Mouse (Mus musculus): ENCODE results near the gene Gpx6. TPM values are rescaled to one million over a fixed set of nuclear protein-coding genes. Genes with fewer than 3 reads are reported as not detected.

The Gpx6 gene
- polyA plus RNA-seq, 1 experiment from 2014 or later: not detected

GRCm38 (mm10) chr13:21275815-21276550 lies 35.9 kb upstream of the Gpx6 start:
- DNase-seq (peak; percentile 93), ATAC-seq (ENCODE audit: low FRiP score, low TSS enrichment) (peak; percentile 79)
- Histone ChIP-seq H3K9ac (replicated peaks; ENCODE audit: low read length) (peak overlapping the region; percentile 59), H3K9me3 (ENCODE audit: control insufficient read depth, low read length) (no peaks in the 10 kb centered on the region), H3K27ac (replicated peaks; ENCODE audit: low read depth, low read length) (no peak overlapping the region; the same call in 1 of the 2 replicates), H3K4me2 (ENCODE audit: low read length) (peak overlapping the region; percentile 71), H3K4me3 (replicated peaks; ENCODE audit: low read depth, low read length) (peak overlapping the region; percentile 63), H3K4me1 (ENCODE audit: control insufficient read depth, insufficient read depth, low read length) (peaks cover 8% of the 10 kb centered on the region; the same call in 1 of the 2 replicates), H3K27me3 (ENCODE audit: control insufficient read depth, insufficient read depth, low read length) (peaks cover 10% of the 10 kb centered on the region; the same call in 1 of the 2 replicates), H3K36me3 (ENCODE audit: control insufficient read depth, insufficient read depth, low read length) (no peaks in the 10 kb centered on the region)
- WGBS: under 1% methylated on average over 25 of the region's 25 CpGs

GRCm38 (mm10) chr13:21276551-21276950 lies 35.4 kb upstream of the Gpx6 start:
- Histone ChIP-seq H3K9ac (replicated peaks; ENCODE audit: low read length) (peak overlapping the region; percentile 59), H3K4me2 (ENCODE audit: low read length) (peak overlapping the region; percentile 71), H3K27ac (replicated peaks; ENCODE audit: low read depth, low read length) (no peak overlapping the region), H3K27me3 (ENCODE audit: control insufficient read depth, insufficient read depth, low read length) (peaks cover 10% of the 10 kb centered on the region; the same call in 1 of the 2 replicates), H3K4me3 (replicated peaks; ENCODE audit: low read depth, low read length) (peak overlapping the region; percentile 63), H3K9me3 (ENCODE audit: control insufficient read depth, low read length) (no peaks in the 10 kb centered on the region), H3K36me3 (ENCODE audit: control insufficient read depth, insufficient read depth, low read length) (no peaks in the 10 kb centered on the region), H3K4me1 (ENCODE audit: control insufficient read depth, insufficient read depth, low read length) (peaks cover 8% of the 10 kb centered on the region; the same call in 1 of the 2 replicates)
- DNase-seq: no peak
- ATAC-seq (ENCODE audit: low FRiP score, low TSS enrichment): no peak
- 2% methylated on average over 9 of the region's 9 CpGs for WGBS

GRCm38 (mm10) chr13:21279076-21279475 lies 32.8 kb upstream of the Gpx6 start:
- Histone ChIP-seq H3K9ac (replicated peaks; ENCODE audit: low read length) (peak overlapping the region; percentile 13; the same call in 1 of the 2 replicates), H3K4me1 (ENCODE audit: control insufficient read depth, insufficient read depth, low read length) (peaks cover 8% of the 10 kb centered on the region; the same call in 1 of the 2 replicates), H3K4me3 (replicated peaks; ENCODE audit: low read depth, low read length) (peak overlapping the region; percentile 43), H3K36me3 (ENCODE audit: control insufficient read depth, insufficient read depth, low read length) (no peaks in the 10 kb centered on the region), H3K4me2 (ENCODE audit: low read length) (peak overlapping the region; percentile 63), H3K9me3 (ENCODE audit: control insufficient read depth, low read length) (no peaks in the 10 kb centered on the region), H3K27ac (replicated peaks; ENCODE audit: low read depth, low read length) (no peak overlapping the region), H3K27me3 (ENCODE audit: control insufficient read depth, insufficient read depth, low read length) (peaks cover 10% of the 10 kb centered on the region; the same call in 1 of the 2 replicates)
- DNase-seq: no peak
- WGBS: 7% methylated on average over 8 of the region's 8 CpGs
- ATAC-seq (ENCODE audit: low FRiP score, low TSS enrichment): peak; percentile 0; the same call in 1 of the 2 replicates

GRCm38 (mm10) chr13:21279559-21279958 lies 32.4 kb upstream of the Gpx6 start:
- Histone ChIP-seq H3K4me2 (ENCODE audit: low read length) (peak overlapping the region; percentile 63), H3K27me3 (ENCODE audit: control insufficient read depth, insufficient read depth, low read length) (peaks cover 10% of the 10 kb centered on the region; the same call in 1 of the 2 replicates), H3K4me3 (replicated peaks; ENCODE audit: low read depth, low read length) (peak overlapping the region; percentile 43), H3K27ac (replicated peaks; ENCODE audit: low read depth, low read length) (no peak overlapping the region), H3K36me3 (ENCODE audit: control insufficient read depth, insufficient read depth, low read length) (no peaks in the 10 kb centered on the region), H3K9me3 (ENCODE audit: control insufficient read depth, low read length) (no peaks in the 10 kb centered on the region), H3K4me1 (ENCODE audit: control insufficient read depth, insufficient read depth, low read length) (peaks cover 8% of the 10 kb centered on the region; the same call in 1 of the 2 replicates), H3K9ac (replicated peaks; ENCODE audit: low read length) (peak overlapping the region; percentile 13; the same call in 1 of the 2 replicates)
- ATAC-seq (ENCODE audit: low FRiP score, low TSS enrichment) (peak; percentile 72), DNase-seq (peak; percentile 95)
- 1% methylated on average over 13 of the region's 13 CpGs for WGBS

GRCm38 (mm10) chr13:21292631-21293030 lies 19.3 kb upstream of the Gpx6 start, which contains the start of gene Gpx5:
Gene Gpx5, minus strand, starts transcription at chr13:21292731.
- no peak within 1 kb of the TSS for H3K9ac ChIP-seq (replicated peaks; ENCODE audit: low read length)
- WGBS: 97% methylated on average over 6 of the region's 6 CpGs
- H3K36me3 ChIP-seq (ENCODE audit: control insufficient read depth, insufficient read depth, low read length): no peaks in the 10 kb centered on the region
- H3K4me1 ChIP-seq (ENCODE audit: control insufficient read depth, insufficient read depth, low read length): no peaks in the 10 kb centered on the region
- no peak within 1 kb of the TSS for H3K4me3 ChIP-seq (replicated peaks; ENCODE audit: low read depth, low read length)
- no peak within 1 kb of the TSS for H3K4me2 ChIP-seq (ENCODE audit: low read length)
- no peak within 1 kb of the TSS for H3K27ac ChIP-seq (replicated peaks; ENCODE audit: low read depth, low read length)
- H3K27me3 ChIP-seq (ENCODE audit: control insufficient read depth, insufficient read depth, low read length): no peaks in the 10 kb centered on the region
- H3K9me3 ChIP-seq (ENCODE audit: control insufficient read depth, low read length): no peaks in the 10 kb centered on the region
- DNase-seq: no peak
- ATAC-seq (ENCODE audit: low FRiP score, low TSS enrichment): no peak

GRCm38 (mm10) chr13:21298557-21298956 lies 13.4 kb upstream of the Gpx6 start:
- Histone ChIP-seq H3K4me3 (replicated peaks; ENCODE audit: low read depth, low read length) (no peak overlapping the region), H3K27me3 (ENCODE audit: control insufficient read depth, insufficient read depth, low read length) (no peaks in the 10 kb centered on the region), H3K9me3 (ENCODE audit: control insufficient read depth, low read length) (no peaks in the 10 kb centered on the region), H3K36me3 (ENCODE audit: control insufficient read depth, insufficient read depth, low read length) (no peaks in the 10 kb centered on the region), H3K4me2 (ENCODE audit: low read length) (no peak overlapping the region), H3K4me1 (ENCODE audit: control insufficient read depth, insufficient read depth, low read length) (no peaks in the 10 kb centered on the region), H3K27ac (replicated peaks; ENCODE audit: low read depth, low read length) (no peak overlapping the region), H3K9ac (replicated peaks; ENCODE audit: low read length) (no peak overlapping the region)
- WGBS: 20% methylated on average over 3 of the region's 3 CpGs
- DNase-seq (no peak), ATAC-seq (ENCODE audit: low FRiP score, low TSS enrichment) (no peak)

GRCm38 (mm10) chr13:21304483-21305066 lies 7.3 kb upstream of the Gpx6 start:
- Histone ChIP-seq H3K4me1 (ENCODE audit: control insufficient read depth, insufficient read depth, low read length) (no peaks in the 10 kb centered on the region), H3K27ac (replicated peaks; ENCODE audit: low read depth, low read length) (no peak overlapping the region), H3K4me3 (replicated peaks; ENCODE audit: low read depth, low read length) (no peak overlapping the region), H3K9ac (replicated peaks; ENCODE audit: low read length) (no peak overlapping the region), H3K27me3 (ENCODE audit: control insufficient read depth, insufficient read depth, low read length) (no peaks in the 10 kb centered on the region), H3K9me3 (ENCODE audit: control insufficient read depth, low read length) (no peaks in the 10 kb centered on the region), H3K36me3 (ENCODE audit: control insufficient read depth, insufficient read depth, low read length) (no peaks in the 10 kb centered on the region), H3K4me2 (ENCODE audit: low read length) (no peak overlapping the region)
- ATAC-seq (ENCODE audit: low FRiP score, low TSS enrichment) (no peak), DNase-seq (no peak)
- 77% methylated on average over 3 of the region's 3 CpGs for WGBS

- Histone ChIP-seq H3K9ac (replicated peaks; ENCODE audit: low read length) (no peak overlapping the region), H3K9me3 (ENCODE audit: control insufficient read depth, low read length) (no peaks in the 10 kb centered on the region), H3K4me3 (replicated peaks; ENCODE audit: low read depth, low read length) (no peak overlapping the region), H3K4me2 (ENCODE audit: low read length) (no peak overlapping the region), H3K4me1 (ENCODE audit: control insufficient read depth, insufficient read depth, low read length) (no peaks in the 10 kb centered on the region), H3K27me3 (ENCODE audit: control insufficient read depth, insufficient read depth, low read length) (no peaks in the 10 kb centered on the region), H3K36me3 (ENCODE audit: control insufficient read depth, insufficient read depth, low read length) (no peaks in the 10 kb centered on the region), H3K27ac (replicated peaks; ENCODE audit: low read depth, low read length) (no peak overlapping the region)
- DNase-seq (no peak), ATAC-seq (ENCODE audit: low FRiP score, low TSS enrichment) (no peak)
- WGBS: 78% methylated on average over 2 of the region's 2 CpGs
Measured at GRCm38 (mm10) chr13:21309788-21310187, 2.1 kb upstream of the Gpx6 start.
